Mouse (Mus musculus): ENCODE results near the gene 6030498E09Rik.

DNA sequence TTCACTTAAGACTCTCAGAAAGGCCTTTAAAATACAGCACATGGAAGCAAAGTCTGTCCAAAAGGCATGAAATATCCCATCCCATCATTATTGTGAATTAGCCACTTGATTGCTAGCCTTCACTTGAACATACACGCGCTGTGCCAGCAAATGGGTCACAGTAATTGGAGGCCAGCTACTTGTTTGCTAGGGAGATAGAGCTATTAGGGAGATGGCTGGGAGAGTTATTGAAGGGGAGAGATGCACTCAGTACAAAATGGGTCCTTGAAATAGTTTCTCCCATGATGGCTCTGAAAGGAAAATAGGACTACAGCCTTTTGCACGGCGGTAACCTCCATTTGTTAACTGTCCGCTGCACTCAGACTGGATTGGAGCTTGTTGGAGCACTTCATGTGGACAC lies 38.8 kb upstream of the 6030498E09Rik start:
- no peak for TF ChIP-seq CTCF (IDR thresholded peaks at IDR 0.05; ENCODE audit: borderline replicate concordance, insufficient read depth, low read depth, low read length)
- no peak for TF ChIP-seq POLR2A (IDR thresholded peaks at IDR 0.05; ENCODE audit: borderline replicate concordance, insufficient read depth, low read length)

Measured in cerebellum, adult 2 months (tissue).